Mouse (Mus musculus) lung, embryonic 14.5 days (tissue): Measurements from ENCODE around the gene Gm3250. TPM values are rescaled to one million over a fixed set of nuclear protein-coding genes. Genes with fewer than 3 reads are reported as not detected.

Experiments
- ATAC-seq: fragments of 200-750 bp; cut with Nextera tagmentation; 2 replicates; pipeline ENCODE4 v1.8.0; 2017; ENCODE audit warnings: mild to moderate bottlenecking, moderate TSS enrichment, moderate library complexity; ENCODE audit not compliant: insufficient read depth
- DNase-seq: peaks from one replicate; pipeline ENCODE4 v3.0.0-alpha.2; 2015
- H3K27ac ChIP-seq: fragments of 300-500 bp; sonication (generic); 2 replicates; pipeline ENCODE4 v1.5.1; 2014; ENCODE audit warnings: low read depth, mild to moderate bottlenecking, moderate library complexity
- H3K27me3 ChIP-seq: fragments of 300-500 bp; sonication (generic); 2 replicates; pipeline ENCODE4 v1.6.1; 2014; ENCODE audit warnings: low read length, control low read depth; ENCODE audit not compliant: insufficient read depth
- H3K36me3 ChIP-seq: fragments of 300-500 bp; sonication (generic); 2 replicates; pipeline ENCODE4 v1.6.1; 2014; ENCODE audit warnings: control low read depth; ENCODE audit not compliant: insufficient read depth
- H3K4me1 ChIP-seq: fragments of 300-500 bp; sonication (generic); 2 replicates; pipeline ENCODE4 v1.6.1; 2014; ENCODE audit warnings: antibody characterized with exemption, control low read depth; ENCODE audit not compliant: insufficient read depth
- H3K4me2 ChIP-seq: fragments of 300-500 bp; sonication (generic); 2 replicates; pipeline ENCODE4 v1.6.1; 2014; ENCODE audit warnings: mild to moderate bottlenecking
- H3K4me3 ChIP-seq: fragments of 300-500 bp; sonication (generic); 2 replicates; pipeline ENCODE4 v1.5.1; 2014; ENCODE audit warnings: low read depth, low read length
- H3K9ac ChIP-seq: fragments of 300-500 bp; sonication (generic); 2 replicates; pipeline ENCODE4 v1.6.1; 2014
- H3K9me3 ChIP-seq: fragments of 300-500 bp; sonication (generic); 2 replicates; pipeline ENCODE4 v1.6.1; 2016; ENCODE audit warnings: low read depth, low read length, control low read depth
- CTCF ChIP-seq: IDR thresholded peaks from 2 replicates; pipeline ENCODE4 v1.5.1; 2016; ENCODE audit warnings: antibody characterized with exemption, low read depth
- WGBS: fragments of 180-500 bp; shearing (Covaris S2); extraction: QIAGEN DNeasy Blood & Tissue Kit; methylation state at CpG from one replicate; pipeline ENCODE4 v1.1.7; 2014; 5-methylcytosine and 5-hydroxymethylcytosine counted together
- polyA plus RNA-seq: library from polyadenylated mRNA; unstranded; fragments of >200 nt; fragmentation: Nextera tagmentation; extraction: Ambion mirVana; gene quantifications from 2 replicates; pipeline ENCODE4 v1.2.1, GENCODE M21; 2014

The Gm3250 gene
- polyA plus RNA-seq, 1 experiment from 2014 or later = not detected

- Histone ChIP-seq H3K9me3 (0 out of 2 replicates have a peak, but pooled peaks cover 5% of the 10 kb centered on the region), H3K4me2 (no peak overlapping the region), H3K27ac (no peak overlapping the region), H3K4me3 (no peak overlapping the region), H3K27me3 (no peaks in the 10 kb centered on the region), H3K36me3 (no peaks in the 10 kb centered on the region), H3K4me1 (no peaks in the 10 kb centered on the region), H3K9ac (no peak overlapping the region)
- DNase-seq (no peak), ATAC-seq (no peak)
- 76% methylated on average over 4 of the region's 4 CpGs for WGBS
- TF ChIP-seq CTCF = no peak
Observed at GRCm38 (mm10) chr10:77738929-77739328, 43.4 kb downstream of the Gm3250 start.

DNA sequence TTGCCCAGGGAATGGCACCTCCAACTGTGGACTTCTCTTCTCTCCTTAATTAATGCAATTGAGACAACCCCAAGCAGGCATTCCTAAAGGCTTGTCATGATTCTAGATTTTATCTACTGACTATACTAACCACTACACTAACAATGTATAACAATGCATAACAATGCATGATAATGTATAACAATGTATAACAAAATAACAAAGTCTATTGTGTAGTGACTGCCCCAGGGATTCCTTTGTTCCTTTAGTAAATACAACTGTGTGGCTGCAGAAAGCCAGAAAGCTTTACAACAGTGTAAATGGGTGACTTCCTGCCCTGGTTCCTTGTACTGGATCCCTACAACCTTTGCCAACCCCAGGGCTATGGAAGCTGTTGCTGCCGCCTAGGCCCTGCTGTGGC, 46.4 kb downstream of the Gm3250 start:
- 87% methylated on average over 1 of the region's 1 CpGs for WGBS
- H3K9me3 ChIP-seq = 0 out of 2 replicates have a peak, but pooled peaks cover 5% of the 10 kb centered on the region
- no peaks in the 10 kb centered on the region for H3K36me3 ChIP-seq
- H3K27me3 ChIP-seq = no peaks in the 10 kb centered on the region
- no peak overlapping the region for H3K4me2 ChIP-seq
- H3K4me3 ChIP-seq = no peak overlapping the region
- no peak overlapping the region for H3K27ac ChIP-seq
- DNase-seq (no peak), ATAC-seq (no peak)
- no peak overlapping the region for H3K9ac ChIP-seq
- H3K4me1 ChIP-seq = no peaks in the 10 kb centered on the region
- TF ChIP-seq CTCF = no peak

Other genes starting within 250 kb of the Gm3250 start
- gene Pttg1ip, start 200.8 kb downstream of the Gm3250 start, polyA plus RNA-seq = 109 and 112 TPM in 2 replicates
- 329 and 337 TPM in 2 replicates for gene Sumo3, start 176.4 kb downstream of the Gm3250 start, polyA plus RNA-seq
- 3.0 and 3.5 TPM in 2 replicates for gene Gm49325, start 176.3 kb downstream of the Gm3250 start, polyA plus RNA-seq
- 47.9 and 50.9 TPM in 2 replicates for gene Ube2g2, start 160.3 kb downstream of the Gm3250 start, polyA plus RNA-seq
- gene Tspear, start 96.0 kb downstream of the Gm3250 start, polyA plus RNA-seq = 0.11 and 0.22 TPM in 2 replicates
- not detected in 2 replicates for gene Gm19402, start 91.8 kb downstream of the Gm3250 start, polyA plus RNA-seq
- not detected in 2 replicates for gene Gm9508, start 85.3 kb downstream of the Gm3250 start, polyA plus RNA-seq
- gene Gm10272, start 75.9 kb downstream of the Gm3250 start, polyA plus RNA-seq = not detected in 2 replicates
- not detected in 2 replicates for gene Gm10024, start 71.1 kb downstream of the Gm3250 start, polyA plus RNA-seq
- not detected in 2 replicates for gene Gm10142, start 66.7 kb downstream of the Gm3250 start, polyA plus RNA-seq
- gene Krtap12-1, start 61.9 kb downstream of the Gm3250 start, polyA plus RNA-seq = not detected in 2 replicates
- not detected in 2 replicates for gene Gm10100, start 56.1 kb downstream of the Gm3250 start, polyA plus RNA-seq
- gene Gm18596, start 39.9 kb downstream of the Gm3250 start, polyA plus RNA-seq = not detected in 2 replicates
- gene Gm9736, start 31.2 kb downstream of the Gm3250 start, polyA plus RNA-seq = not detected in 2 replicates
- gene Gm3233, start 22.9 kb downstream of the Gm3250 start, polyA plus RNA-seq = not detected in 2 replicates
- not detected in 2 replicates for gene Gm3238, start 11.2 kb downstream of the Gm3250 start, polyA plus RNA-seq
- not detected in 2 replicates for gene Gm7138, start 5.6 kb downstream of the Gm3250 start, polyA plus RNA-seq
- gene Gm7137, start 5.7 kb upstream of the Gm3250 start, polyA plus RNA-seq = not detected in 2 replicates
- gene Gm9639, start 12.5 kb upstream of the Gm3250 start, polyA plus RNA-seq = not detected in 2 replicates
- gene Gm19668, start 16.6 kb upstream of the Gm3250 start, polyA plus RNA-seq = not detected in 2 replicates
- not detected in 2 replicates for gene Gm9507, start 29.3 kb upstream of the Gm3250 start, polyA plus RNA-seq
- gene Gm2696, start 32.1 kb upstream of the Gm3250 start, polyA plus RNA-seq = not detected in 2 replicates
- not detected in 2 replicates for gene Krtap10-4, start 44.6 kb upstream of the Gm3250 start, polyA plus RNA-seq
- not detected in 2 replicates for gene Krtap10-10, start 53.4 kb upstream of the Gm3250 start, polyA plus RNA-seq
- not detected in 2 replicates for gene Gm36176, start 64.3 kb upstream of the Gm3250 start, polyA plus RNA-seq
- not detected in 2 replicates for gene Gm10318, start 70.3 kb upstream of the Gm3250 start, polyA plus RNA-seq
- gene Gm3285, start 79.4 kb upstream of the Gm3250 start, polyA plus RNA-seq = not detected in 2 replicates
- 3.4 and 4.2 TPM in 2 replicates for gene Lrrc3, start 120.0 kb upstream of the Gm3250 start, polyA plus RNA-seq
- gene Trpm2, start 188.0 kb upstream of the Gm3250 start, polyA plus RNA-seq = 0.09 and 0.63 TPM in 2 replicates
- 24.6 and 28.1 TPM in 2 replicates for gene 1810043G02Rik, start 196.0 kb upstream of the Gm3250 start, polyA plus RNA-seq
- gene Pfkl, start 227.5 kb upstream of the Gm3250 start, polyA plus RNA-seq = 141 and 160 TPM in 2 replicates